Mouse (Mus musculus): ENCODE measurements around the gene Klc3.

- TF ChIP-seq POLR2A (IDR thresholded peaks at IDR 0.05; ENCODE audit: low read depth, low read length) (no peak), CTCF (IDR thresholded peaks at IDR 0.05; ENCODE audit: extremely low read depth, insufficient read depth, insufficient read length, insufficient replicate concordance) (no peak)
Measured at GRCm38 (mm10) chr7:19402535-19403112, 1.3 kb downstream of the Klc3 start.
